Mouse (Mus musculus): ENCODE measurements around the gene Ttc28.

DNA sequence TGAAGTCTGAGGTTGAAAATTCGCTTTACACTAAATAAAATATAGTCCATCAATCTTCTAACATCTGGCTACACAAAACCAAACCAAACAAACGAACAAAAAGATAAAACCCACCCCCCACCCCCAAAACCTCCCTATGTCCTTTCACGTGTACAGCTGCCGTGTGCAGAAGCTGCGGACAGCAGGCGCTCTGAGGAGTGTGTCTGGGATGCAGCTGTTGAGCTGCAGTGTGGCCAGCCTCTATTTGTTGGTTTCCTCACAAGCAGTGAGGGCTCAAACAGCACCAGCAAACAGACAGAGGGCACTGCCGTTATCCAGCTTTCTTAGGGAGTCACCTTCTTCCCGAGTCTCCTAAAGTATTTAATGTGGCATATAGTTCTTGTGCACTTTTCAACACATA lies 146.6 kb downstream of the Ttc28 start:
- TF ChIP-seq CTCF (IDR thresholded peaks at IDR 0.05; ENCODE audit: low read depth) = no peak
- TF ChIP-seq EP300 (IDR thresholded peaks at IDR 0.05; ENCODE audit: low read depth) = no peak
